Mouse (Mus musculus) CH12.LX (cell line): ENCODE data around the gene Gm40193. TPM values are rescaled to one million over a fixed set of nuclear protein-coding genes. Genes with fewer than 3 reads are reported as not detected.

Experiments used
- DNase-seq: peaks from one replicate; pipeline ENCODE4 v3.0.0-alpha.2; 2013; ENCODE audit errors: extremely low read depth
- H3K27ac ChIP-seq: 2 replicates; pipeline ENCODE4 v1.5.1; 2012; ENCODE audit warnings: low read depth, mild to moderate bottlenecking, control low read depth, moderate library complexity; ENCODE audit not compliant: insufficient read depth
- H3K27me3 ChIP-seq: replicated peaks from 2 replicates; pipeline ENCODE3; 2012; ENCODE audit warnings: inconsistent platforms
- H3K36me3 ChIP-seq, 2 experiments: replicated peaks in 1 of 2; 2 replicates each; pipeline versions ENCODE3 to v1.6.1; 2012; ENCODE audit warnings: inconsistent platforms in 1 of 2, low read length in 1 of 2, mild to moderate bottlenecking in 1 of 2, mixed read lengths in 1 of 2, moderate library complexity in 1 of 2; ENCODE audit not compliant: control insufficient read depth in 1 of 2, insufficient read depth in 1 of 2
- H3K4me1 ChIP-seq, 2 experiments: 2 replicates each; pipeline ENCODE4 v1.6.1; 2012; ENCODE audit warnings: inconsistent platforms in 1 of 2, moderate library complexity in 1 of 2; ENCODE audit not compliant: insufficient read depth in 2 of 2, control insufficient read depth in 1 of 2
- H3K4me2 ChIP-seq: 2 replicates; pipeline ENCODE4 v1.6.1; 2012; ENCODE audit warnings: low read depth, mild to moderate bottlenecking, control low read depth; ENCODE audit not compliant: poor library complexity, insufficient read depth, severe bottlenecking
- H3K4me3 ChIP-seq, 3 experiments: fragments of 150-350 bp in 1 of 3; sonication (generic) in 1 of 3; replicated peaks in 1 of 3; 2 replicates each; pipeline versions ENCODE3 to v1.5.1; 2011 to 2012; ENCODE audit warnings: low read depth in 2 of 3, low read length in 2 of 3, mild to moderate bottlenecking in 2 of 3, moderate library complexity in 2 of 3, control low read depth in 1 of 3, improper control_type of control experiment in 1 of 3, inconsistent platforms in 1 of 3, mixed read lengths in 1 of 3; ENCODE audit not compliant: poor library complexity in 1 of 3
- H3K79me2 ChIP-seq: replicated peaks from 2 replicates; pipeline ENCODE4 v1.6.1; 2012; ENCODE audit warnings: mild to moderate bottlenecking, moderate library complexity; ENCODE audit not compliant: control insufficient read depth, poor library complexity, insufficient read depth, severe bottlenecking; ENCODE audit errors: extremely low read depth
- H3K9ac ChIP-seq: 2 replicates; pipeline ENCODE4 v1.6.1; 2012; ENCODE audit warnings: low read depth, mild to moderate bottlenecking, control low read depth, moderate library complexity; ENCODE audit not compliant: insufficient read depth
- H3K9me3 ChIP-seq: replicated peaks from 2 replicates; pipeline ENCODE3; 2012; ENCODE audit warnings: low read length, inconsistent platforms, mixed read lengths
- CTCF ChIP-seq, 2 experiments: IDR thresholded peaks in 1 of 2; conservative IDR thresholded peaks in 1 of 2; 2 replicates each; pipeline ENCODE4 v1.5.1; 2011 to 2012; ENCODE audit warnings: low read depth in 2 of 2, low read length in 2 of 2, improper control_type of control experiment in 1 of 2, inconsistent platforms in 1 of 2, mild to moderate bottlenecking in 1 of 2, moderate library complexity in 1 of 2
- EP300 ChIP-seq: IDR thresholded peaks from 2 replicates; pipeline ENCODE4 v1.6.1; 2011; ENCODE audit warnings: low read length, improper control_type of control experiment
- JUND ChIP-seq: conservative IDR thresholded peaks from 2 replicates; pipeline ENCODE4 v1.6.1; 2011; ENCODE audit warnings: low read depth, low read length, improper control_type of control experiment
- MAX ChIP-seq: IDR thresholded peaks from 2 replicates; pipeline ENCODE4 v1.6.1; 2011; ENCODE audit warnings: low read length, improper control_type of control experiment
- MAZ ChIP-seq: IDR thresholded peaks from 2 replicates; pipeline ENCODE4 v1.6.1; 2012; ENCODE audit warnings: low read depth, mild to moderate bottlenecking, inconsistent platforms, low read length, improper control_type of control experiment, moderate library complexity
- NELFE ChIP-seq: IDR thresholded peaks from 2 replicates; pipeline ENCODE4 v1.6.1; 2011; ENCODE audit warnings: low read depth, low read length, improper control_type of control experiment
- PAX5 ChIP-seq: IDR thresholded peaks from 2 replicates; pipeline ENCODE4 v1.6.1; 2012; ENCODE audit warnings: low read length, inconsistent platforms, mixed read lengths
- POLR2A ChIP-seq: IDR thresholded peaks from 2 replicates; pipeline ENCODE4 v1.6.1; 2011; ENCODE audit warnings: low read depth, mild to moderate bottlenecking, improper control_type of control experiment, low read length
- RAD21 ChIP-seq: IDR thresholded peaks from 2 replicates; pipeline ENCODE4 v1.6.1; 2011; ENCODE audit warnings: low read depth, mild to moderate bottlenecking, low read length, improper control_type of control experiment, moderate library complexity
- RCOR1 ChIP-seq: conservative IDR thresholded peaks from 2 replicates; pipeline ENCODE4 v1.6.1; 2012; ENCODE audit warnings: low read depth, mild to moderate bottlenecking, inconsistent platforms, low read length, improper control_type of control experiment
- SIN3A ChIP-seq: IDR thresholded peaks from 2 replicates; pipeline ENCODE4 v1.6.1; 2012; ENCODE audit warnings: low read length, improper control_type of control experiment, inconsistent platforms
- SMC3 ChIP-seq: IDR thresholded peaks from 2 replicates; pipeline ENCODE4 v1.6.1; 2011; ENCODE audit warnings: low read depth, low read length, improper control_type of control experiment
- TBP ChIP-seq: conservative IDR thresholded peaks from 2 replicates; pipeline ENCODE4 v1.6.1; 2011; ENCODE audit warnings: low read depth, low read length, improper control_type of control experiment
- TCF12 ChIP-seq: IDR thresholded peaks from 2 replicates; pipeline ENCODE4 v1.6.1; 2014; ENCODE audit warnings: low read depth, mild to moderate bottlenecking, inconsistent platforms, low read length, improper control_type of control experiment
- USF1 ChIP-seq: IDR thresholded peaks from 2 replicates; pipeline ENCODE4 v1.6.1; 2014; ENCODE audit warnings: low read depth, mild to moderate bottlenecking, inconsistent platforms, low read length, improper control_type of control experiment
- USF2 ChIP-seq: conservative IDR thresholded peaks from 2 replicates; pipeline ENCODE4 v1.6.1; 2011; ENCODE audit warnings: low read depth, low read length, improper control_type of control experiment
- ZMIZ1 ChIP-seq: IDR thresholded peaks from 2 replicates; pipeline ENCODE4 v1.6.1; 2012; ENCODE audit warnings: low read depth, mild to moderate bottlenecking, inconsistent platforms, low read length, improper control_type of control experiment
- ZNF384 ChIP-seq: IDR thresholded peaks from 2 replicates; pipeline ENCODE4 v1.6.1; 2012; ENCODE audit warnings: low read depth, low read length, improper control_type of control experiment, inconsistent platforms
- dilution Hi-C: fragments of 300-500 bp; cut with MboI; formaldehyde crosslinking; loops from 2 replicates; pipeline ENCODE4 v1.14.3; 2020; ENCODE audit warnings: low sequenced_read_pairs; ENCODE audit not compliant: extremely low pct_unique_long_range_greater_than_20kb, extremely low pct_ligation_motif_present
- in situ Hi-C: fragments of 300-500 bp; cut with MboI; formaldehyde crosslinking; loops from 3 replicates; pipeline ENCODE4 v1.14.3; 2019; ENCODE audit warnings: low sequenced_read_pairs, low pct_ligation_motif_present, low pct_unique_long_range_greater_than_20kb, mixed read lengths
- polyA plus RNA-seq: library from polyadenylated mRNA; unstranded; fragments of >175 nt; gene quantifications from 2 replicates; pipeline ENCODE4 v1.2.1, GENCODE M21; 2012; ENCODE audit warnings: low read depth; ENCODE audit not compliant: insufficient read length
- total RNA-seq, 2 experiments: library from RNA; depleted of rRNA; stranded (reverse); fragments of 300-350 nt in 1 of 2; fragments of >200 nt in 1 of 2; gene quantifications; 2 replicates each; pipeline ENCODE4 v1.2.3; 2012 to 2014

The Gm40193 gene
- total and polyA plus RNA-seq, 3 experiments, result not detected

DNA sequence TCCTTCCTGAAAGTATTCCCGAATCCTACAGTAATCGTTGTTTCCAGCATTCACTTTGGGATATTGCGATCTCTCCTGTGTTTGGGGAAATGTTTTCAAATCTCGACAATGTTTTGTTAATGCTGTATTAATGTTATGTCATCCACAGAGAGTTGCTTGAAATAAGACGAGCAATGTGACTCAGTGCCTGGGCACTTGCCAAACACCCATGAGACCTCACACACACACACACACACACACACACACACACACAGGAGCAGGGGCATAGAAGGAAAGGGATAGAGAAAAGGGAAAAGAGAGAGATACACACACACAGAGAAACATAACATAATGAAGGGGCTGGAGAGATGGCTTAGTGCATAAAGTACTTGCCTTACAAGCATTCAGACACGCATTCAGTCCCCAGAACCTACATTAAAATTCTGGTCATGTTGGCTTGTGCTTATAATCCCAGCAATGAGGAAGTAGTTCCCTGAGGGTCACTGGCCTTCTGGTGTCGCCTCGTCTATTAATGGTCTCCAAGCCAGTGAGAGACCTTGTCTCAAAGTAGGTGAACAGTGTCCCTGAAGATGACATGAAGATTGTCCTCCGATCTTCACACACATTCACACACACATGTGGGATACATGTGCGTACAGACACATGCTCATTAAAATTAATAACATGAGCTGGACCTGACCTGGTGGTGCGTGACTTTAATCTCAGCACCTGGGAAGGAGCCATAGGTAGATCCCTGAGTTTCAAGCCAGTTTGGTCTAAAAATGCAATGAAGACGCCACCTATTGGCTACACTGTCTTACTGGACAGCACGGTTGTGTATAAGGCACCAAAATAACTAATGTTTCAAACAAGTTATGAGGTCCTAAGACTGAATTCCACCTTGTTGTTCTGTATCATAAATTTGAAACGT lies 32.9 kb downstream of the Gm40193 start:
- Histone ChIP-seq H3K9ac (no peak overlapping the region), H3K4me1 (peaks cover under 1 to 4% of the 10 kb centered on the region in 2 experiments; a peak in 2 of 4 replicates), H3K9me3 (no peaks in the 10 kb centered on the region), H3K4me3 (no peak overlapping the region), H3K36me3 (no peaks in the 10 kb centered on the region), H3K79me2 (no peaks in the 10 kb centered on the region), H3K4me2 (no peak overlapping the region), H3K27ac (no peak overlapping the region), H3K27me3 (no peaks in the 10 kb centered on the region)
- DNase-seq, result no peak
- in situ Hi-C loops (loop anchor here (5.0 to 10.0 kb wide), 2 partner anchors 38 to 175 kb away; partner anchors contain the start of gene Alox12e), dilution Hi-C loops (no loop called here)
- TF ChIP-seq ZNF384 (peak; percentile 45), RAD21 (peak; percentile 75), SMC3 (peak; percentile 80), PAX5 (no peak), USF2 (no peak), CTCF (conservative IDR thresholded peaks at IDR 0.05 in 1 of 2, IDR thresholded peaks at IDR 0.05 in 1 of 2; ENCODE audit: low read depth in 2 of 2, low read length in 2 of 2) (peak; percentile 29 to 88; a peak in 3 of 4 replicates), POLR2A (no peak), EP300 (no peak)

DNA sequence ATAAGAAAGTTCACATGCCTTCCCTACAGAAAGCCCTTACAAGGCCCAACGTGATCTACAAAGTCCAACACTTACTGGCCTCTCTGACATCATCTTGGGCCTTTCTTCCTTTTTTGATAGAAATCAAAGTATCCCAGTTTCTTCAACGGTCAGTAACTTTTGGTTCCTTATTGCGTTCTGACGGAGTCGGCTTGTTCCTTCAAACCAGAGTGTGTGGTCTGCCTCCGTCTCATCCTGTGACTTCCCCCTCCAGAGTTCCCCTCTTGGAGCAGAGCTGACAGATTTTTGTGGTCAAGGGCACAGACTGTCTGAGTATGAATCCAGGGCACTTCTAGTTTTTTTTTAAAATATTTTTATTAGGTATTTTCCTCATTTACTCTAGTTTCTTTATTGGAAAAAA lies 43.1 kb downstream of the Gm40193 start:
- dilution Hi-C loops, result no loop called here
- no peaks in the 10 kb centered on the region for H3K79me2 ChIP-seq
- no peak for DNase-seq
- H3K27me3 ChIP-seq, result no peaks in the 10 kb centered on the region
- H3K9ac ChIP-seq, result no peak overlapping the region
- no peak overlapping the region for H3K4me2 ChIP-seq
- in situ Hi-C loops, result no loop called here
- H3K4me3 ChIP-seq, result no peak overlapping the region
- peaks cover 3% of the 10 kb centered on the region for H3K9me3 ChIP-seq
- no peak for TF ChIP-seq SIN3A
- no peak for TF ChIP-seq MAX
- TF ChIP-seq USF1, result no peak
- TF ChIP-seq, all 38 proteins: peak for 0
- Histone ChIP-seq H3K36me3 (no peaks in the 10 kb centered on the region), H3K4me1 (peaks cover 0 to 7% of the 10 kb centered on the region in 2 experiments; a peak in 2 of 4 replicates), H3K27ac (no peak overlapping the region)

DNA sequence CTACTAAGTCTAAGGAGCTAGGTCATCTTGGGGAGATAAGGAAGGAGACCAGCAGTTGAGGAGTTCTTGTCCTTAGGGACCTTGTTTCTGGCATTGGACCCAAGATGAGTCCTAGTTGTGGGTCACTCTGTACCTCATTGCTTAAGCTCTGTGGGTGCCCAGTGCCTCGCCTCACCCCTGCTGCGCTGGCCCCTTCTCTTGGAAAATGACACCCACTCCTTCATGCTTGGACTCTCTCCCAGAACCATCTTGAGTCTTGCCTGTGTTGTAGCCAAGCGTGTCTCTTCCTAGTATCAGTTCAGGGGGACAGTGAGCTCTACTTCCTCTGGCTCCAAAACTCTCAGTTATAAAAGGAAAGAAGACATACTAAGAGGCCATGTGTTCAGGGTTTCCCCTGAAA lies 43.6 kb downstream of the Gm40193 start:
- Histone ChIP-seq H3K27ac (no peak overlapping the region), H3K27me3 (no peaks in the 10 kb centered on the region), H3K79me2 (no peaks in the 10 kb centered on the region), H3K36me3 (no peaks in the 10 kb centered on the region), H3K9ac (no peak overlapping the region), H3K4me1 (peaks cover 0 to 7% of the 10 kb centered on the region in 2 experiments; a peak in 2 of 4 replicates), H3K9me3 (peaks cover 3% of the 10 kb centered on the region), H3K4me3 (no peak overlapping the region), H3K4me2 (no peak overlapping the region)
- dilution Hi-C loops (no loop called here), in situ Hi-C loops (no loop called here)
- DNase-seq, result no peak
- TF ChIP-seq TBP (no peak), RCOR1 (no peak), MAZ (no peak), MAX (no peak), CTCF (conservative IDR thresholded peaks at IDR 0.05 in 1 of 2, IDR thresholded peaks at IDR 0.05 in 1 of 2; ENCODE audit: low read depth in 2 of 2, low read length in 2 of 2) (no peak), ZNF384 (no peak), JUND (no peak), EP300 (no peak), NELFE (no peak), ZMIZ1 (no peak), TCF12 (no peak)
